Mouse (Mus musculus) c-Kit-positive CD71-positive TER-119-positive erythroid progenitor cells, embryonic 14.5 days (primary cell): Measurements from ENCODE around the gene Eif2ak2.

Experiments used
- DNase-seq: peaks from one replicate; pipeline ENCODE4 v3.0.0-alpha.2; 2013; ENCODE audit warnings: low spot score

Gene Eif2ak2

GRCm38 (mm10) chr17:78834856-78835835, 47.2 kb downstream of the Eif2ak2 start, which contains the start of the genes Heatr5b and Gpatch11:
Gene Heatr5b (minus strand): TSS chr17:78835364.
Gene Gpatch11 (plus strand): TSS chr17:78835567.
- DNase-seq = peak; percentile 99

- DNase-seq = no peak
Observed at GRCm38 (mm10) chr17:78824346-78824745, 58.0 kb downstream of the Eif2ak2 start.

GRCm38 (mm10) chr17:78809582-78809981, 72.8 kb downstream of the Eif2ak2 start:
- no peak for DNase-seq

- peak; percentile 34 for DNase-seq
Observed at GRCm38 (mm10) chr17:78809019-78809418, 73.4 kb downstream of the Eif2ak2 start.
